In the genomic region with DNA sequence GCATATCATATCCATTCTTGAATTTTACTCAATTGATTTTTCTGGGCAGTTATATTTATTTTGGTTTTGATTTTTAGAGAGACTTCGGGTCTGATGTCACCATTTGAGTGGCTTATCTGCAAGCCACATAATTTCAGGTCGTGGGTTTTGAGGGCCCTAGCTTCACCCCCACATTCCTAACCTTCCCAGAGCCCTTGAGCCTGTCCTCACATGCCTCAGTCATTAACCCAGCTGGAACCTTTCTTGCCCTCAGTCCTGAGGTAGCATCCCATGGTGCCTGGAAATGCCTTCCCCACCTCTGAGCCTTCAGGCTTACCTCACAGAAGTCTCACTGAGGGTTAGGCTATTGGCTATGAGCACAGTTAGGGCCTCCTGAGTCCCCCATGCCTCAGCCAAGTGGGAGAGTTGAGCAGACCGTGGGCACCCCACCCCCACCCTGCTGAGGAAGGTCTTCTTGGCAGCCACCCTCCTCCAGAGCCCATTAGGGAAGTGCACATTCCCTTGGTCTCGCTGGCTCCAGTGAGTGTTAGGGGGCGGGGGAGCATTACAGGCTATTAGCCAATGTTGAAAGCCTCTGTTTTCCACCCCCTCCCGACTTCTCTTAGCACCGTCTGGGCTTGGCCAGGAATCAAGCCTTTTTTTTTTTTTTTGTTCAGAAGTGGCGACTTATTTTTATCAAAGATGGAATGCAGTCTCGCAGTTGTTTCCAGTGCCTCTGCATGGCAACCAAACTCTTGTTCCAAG, we compare ENCODE assay signal across 8 mouse cellular contexts. TPM values are rescaled to one million over a fixed set of nuclear protein-coding genes. Genes with fewer than 3 reads are reported as not detected.
DNase-seq lines count a peak whose midpoint lies in the region; ATAC-seq and TF ChIP-seq lines count a peak whose summit lies in the region.
"Had no signal": no experiment of that assay in that cellular context is flagged by ENCODE, and none has a peak within 500 bp of the region (broad histone marks: within the 10 kb centered on the region; RNA-seq: fewer than 3 reads in every experiment).

No protein-coding gene starts in this region.

- H3K27ac ChIP-seq in ES-E14 (ENCODE audit: insufficient read depth, low read depth, low read length, poor library complexity, severe bottlenecking), result no peak overlapping the region
- peak overlapping the region; percentile 49 for H3K27ac ChIP-seq in intestine, embryonic 15.5 days
- H3K27ac ChIP-seq in limb, embryonic 10.5 days, result peak overlapping the region; percentile 72
- H3K27ac ChIP-seq: liver, embryonic 15.5 days had no signal

- no peaks in the 10 kb centered on the region for H3K36me3 ChIP-seq in ES-E14 (ENCODE audit: control insufficient read depth, insufficient read depth, low read length, poor library complexity, severe bottlenecking)
- H3K36me3 ChIP-seq in intestine, embryonic 15.5 days, result no peaks in the 10 kb centered on the region
- no peaks in the 10 kb centered on the region for H3K36me3 ChIP-seq in limb, embryonic 10.5 days
- H3K36me3 ChIP-seq: liver, embryonic 15.5 days had no signal

- H3K4me1 ChIP-seq in ES-E14 (ENCODE audit: control insufficient read depth in 2 of 2, insufficient read depth in 2 of 2, low read length in 2 of 2, poor library complexity in 1 of 2), result peaks cover 17 to 35% of the 10 kb centered on the region in 2 experiments
- H3K4me1 ChIP-seq in intestine, embryonic 15.5 days (replicated peaks), result peaks cover 56% of the 10 kb centered on the region
- H3K4me1 ChIP-seq in limb, embryonic 10.5 days, result peaks cover 74% of the 10 kb centered on the region

- H3K4me2 ChIP-seq in intestine, embryonic 15.5 days (replicated peaks), result peak overlapping the region; percentile 20
- H3K4me2 ChIP-seq: liver, embryonic 15.5 days had no signal

- 0 out of 2 replicates have a peak overlapping the region, but pooled peaks have one; percentile 14 for H3K9ac ChIP-seq in ES-E14 (ENCODE audit: insufficient read depth, low read depth, low read length, poor library complexity, severe bottlenecking)
- peak overlapping the region; percentile 22; the same call in 1 of the 2 replicates for H3K9ac ChIP-seq in intestine, embryonic 15.5 days
- H3K9ac ChIP-seq: liver, embryonic 15.5 days had no signal

- H3K4me3 ChIP-seq in ES-E14 (ENCODE audit: insufficient read depth in 1 of 2, low read depth in 1 of 2, low read length in 2 of 2, poor library complexity in 1 of 2, severe bottlenecking in 1 of 2), result 0 out of 4 replicates have a peak overlapping the region, but pooled peaks of 1 of the 2 experiments have one; percentile 2
- H3K4me3 ChIP-seq in intestine, embryonic 15.5 days (replicated peaks), result no peak overlapping the region
- H3K4me3 ChIP-seq in limb, embryonic 10.5 days, result no peak overlapping the region
- H3K4me3 ChIP-seq: liver, embryonic 15.5 days had no signal

- DNase-seq in ES-E14 (ENCODE audit: low read depth, low spot score) (no peak), ZHBTc4 (ENCODE audit: low read depth, low spot score) (peak; percentile 71)
- peak; percentile 31 for DNase-seq in gastrocnemius, postnatal 25 days
- DNase-seq in limb, embryonic 10.5 days (ENCODE audit: low spot score), result no peak
- DNase-seq in right cerebral cortex, postnatal 25 days, result peak; percentile 31

- H3K9me3 ChIP-seq in ES-E14 (ENCODE audit: control insufficient read depth, insufficient read depth, low read depth, low read length), result no peaks in the 10 kb centered on the region
- H3K9me3 ChIP-seq in intestine, embryonic 15.5 days, result no peaks in the 10 kb centered on the region
- H3K9me3 ChIP-seq in limb, embryonic 10.5 days (replicated peaks), result no peaks in the 10 kb centered on the region
- H3K9me3 ChIP-seq: liver, embryonic 15.5 days had no signal

- no peak for ATAC-seq in intestine, embryonic 15.5 days
- no peak for ATAC-seq in CD4-positive, CD25-positive, alpha-beta regulatory T cell, adult 4 months

- 13% methylated on average over 9 of the region's 9 CpGs for WGBS in intestine, embryonic 15.5 days
- 17% methylated on average over 9 of the region's 9 CpGs for WGBS in limb, embryonic 10.5 days

- H3K27me3 ChIP-seq in intestine, embryonic 15.5 days (replicated peaks), result no peaks in the 10 kb centered on the region
- peaks cover 49% of the 10 kb centered on the region for H3K27me3 ChIP-seq in limb, embryonic 10.5 days (ENCODE audit: low read depth, poor library complexity, severe bottlenecking)

- in situ Hi-C loops in ES-E14 (cut with MboI; ENCODE audit: low sequenced_read_pairs in 2 of 2, unreplicated experiment in 2 of 2), result no loop called here

TF ChIP-seq in ES-E14, 5 proteins besides CTCF, POLR2A, EP300 and RAD21:
- TF ChIP-seq ZNF384 (IDR thresholded peaks at IDR 0.05; ENCODE audit: low read depth, low read length) (peak; percentile 62; the same call in 1 of the 2 replicates), CHD2 (IDR thresholded peaks at IDR 0.05; ENCODE audit: low read depth, low read length) (no peak), MAFK (IDR thresholded peaks at IDR 0.05; ENCODE audit: insufficient read depth, low read depth, low read length) (no peak), ZC3H11A (IDR thresholded peaks at IDR 0.05; ENCODE audit: borderline replicate concordance, low read depth, low read length) (no peak), HCFC1 (IDR thresholded peaks at IDR 0.05; ENCODE audit: borderline replicate concordance, insufficient read depth, low read length) (no peak)

RNA-seq across cellular contexts. Expression of a gene that starts 5.0 kb away (rescaled TPM):
- 17.5 and 19.3 TPM in 2 replicates for total RNA-seq in ES-E14 (2012; rRNA removed)
- 10 to 100 TPM in 1 of 2 experiments, 1 to 10 TPM in 1; 9.2 to 12.5 TPM for total RNA-seq in gastrocnemius, postnatal 25 days (2021)
- 55.7 and 67.4 TPM in 2 replicates for polyA plus RNA-seq in intestine, embryonic 15.5 days (2015; fragmentation: Nextera tagmentation; extraction: Ambion mirVana)
- polyA plus RNA-seq in limb, embryonic 10.5 days (2016; fragmentation: Nextera tagmentation; extraction: Ambion mirVana), result 39.5 and 45.5 TPM in 2 replicates
- polyA plus RNA-seq in CD4-positive, CD25-positive, alpha-beta regulatory T cell, adult 4 months (2017; shearing (Covaris generic)), result under 1 TPM in 1 of 2 experiments, not detected in 1; 0.22 TPM

Comparison
In these comparisons a context has a peak if more than half of its experiments do, and no peak if none do; other contexts are left out.
1. DNase-seq: peak in ZHBTc4 (single experiment), gastrocnemius, postnatal 25 days (single experiment) and right cerebral cortex, postnatal 25 days (single experiment); none in ES-E14 (single experiment) and limb, embryonic 10.5 days (single experiment).
2. RNA of a gene that starts 5.0 kb away (polyA plus RNA-seq): 55.7 to 67.4 TPM in intestine, embryonic 15.5 days and 39.5 to 45.5 TPM in limb, embryonic 10.5 days; 0.22 TPM in CD4-positive, CD25-positive, alpha-beta regulatory T cell, adult 4 months; every median in the first group is over 10 times any median in the second.